Mouse (Mus musculus) retina, postnatal 7 days (tissue): ENCODE data around the gene Celsr1.
"Not testable (repeated sequence)": the region's sequence is repeated elsewhere in the genome, so short reads cannot be mapped to it uniquely, and the experiment has no call there.

Experiments used
- DNase-seq: peaks from one replicate; pipeline ENCODE4 v3.0.0-alpha.2; 2012; ENCODE audit warnings: low read depth, low spot score

The Celsr1 gene

DNA sequence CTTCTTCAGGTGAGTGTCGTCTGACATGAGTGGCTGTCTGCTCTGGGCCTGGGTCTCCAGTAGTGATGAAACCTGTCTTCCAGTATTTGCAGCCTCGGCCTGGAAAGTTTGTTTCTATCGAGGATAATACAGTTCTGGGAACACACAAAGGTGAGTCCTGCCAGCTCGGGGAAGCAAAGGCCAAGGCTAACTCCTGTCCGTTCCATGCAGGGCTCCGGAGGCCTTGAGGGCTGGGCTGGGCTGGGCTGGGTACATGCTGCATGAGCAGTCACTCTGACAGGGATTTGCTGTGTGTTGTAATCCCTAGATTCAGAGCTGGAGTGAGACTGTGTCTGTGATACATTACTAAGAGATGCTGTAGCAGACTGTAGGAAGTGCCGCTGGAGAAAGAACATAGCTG, 139.7 kb downstream of the Celsr1 start:
- DNase-seq: no peak

DNA sequence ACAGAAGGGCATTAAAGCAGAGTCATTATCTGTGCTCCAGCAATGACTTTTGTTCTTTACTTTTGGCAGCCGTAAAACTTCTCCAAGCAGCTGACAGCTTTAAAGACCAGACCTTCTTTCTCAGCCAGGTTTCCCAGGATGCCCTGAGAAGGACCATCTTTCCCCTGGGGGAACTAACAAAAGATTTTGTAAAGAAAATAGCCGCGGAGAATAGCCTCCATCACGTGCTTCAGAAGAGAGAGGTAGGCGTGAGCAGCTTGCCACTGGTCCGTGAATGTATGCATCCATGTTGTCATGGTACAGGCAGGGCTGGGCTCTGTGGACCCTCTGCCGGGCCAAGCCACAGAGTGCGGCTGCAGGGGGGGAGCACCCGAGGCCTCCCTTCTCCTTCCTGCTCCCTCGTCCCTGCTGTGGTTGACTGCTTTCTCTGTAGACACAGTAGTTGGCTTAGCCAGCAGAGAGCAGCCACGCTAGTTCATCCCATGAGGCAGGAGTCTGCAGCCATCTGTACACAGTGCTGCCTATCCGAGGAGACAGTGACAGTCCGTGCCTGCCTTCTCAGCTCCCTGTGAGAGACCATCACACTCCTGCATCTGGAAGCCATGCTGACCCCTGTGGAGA, 141.0 kb downstream of the Celsr1 start:
- no peak for DNase-seq

DNA sequence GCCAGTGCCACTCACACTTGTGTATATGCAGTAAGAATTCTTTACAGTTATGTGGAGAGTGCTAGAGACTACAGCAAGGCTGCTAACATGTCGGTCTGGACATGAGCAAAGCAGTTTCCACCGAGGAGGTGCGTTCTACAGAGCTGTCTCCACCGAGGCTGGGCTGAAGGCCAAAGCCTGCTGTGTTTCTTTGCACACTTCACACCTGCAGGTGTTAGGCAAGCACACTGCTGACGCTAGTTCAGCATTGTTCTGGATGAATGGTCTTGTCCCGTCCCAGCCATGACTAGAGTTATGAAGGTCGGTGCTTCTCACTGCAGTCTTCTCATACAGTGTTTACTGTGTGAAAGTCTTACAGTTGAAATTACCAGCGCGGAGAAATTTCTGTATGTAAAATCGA, 141.6 kb downstream of the Celsr1 start:
- no peak for DNase-seq

DNA sequence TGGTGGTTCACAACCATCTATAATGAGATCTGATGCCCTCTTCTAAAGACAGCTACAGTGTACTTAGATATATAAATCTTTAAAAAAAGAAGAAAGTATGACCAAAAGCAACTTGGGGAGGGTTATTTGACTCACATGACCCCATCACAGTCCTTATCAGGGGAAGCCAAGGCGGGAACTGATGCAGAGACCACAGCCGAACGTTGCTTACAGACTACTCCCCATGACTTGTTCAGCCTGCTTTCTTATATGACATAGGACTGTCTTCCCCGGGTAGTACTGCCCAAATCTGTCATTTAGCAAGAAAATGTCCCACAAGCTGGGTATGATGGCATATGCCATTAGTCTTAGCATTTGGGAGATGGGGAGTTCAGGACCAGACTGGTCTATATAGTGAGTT, 144.3 kb downstream of the Celsr1 start:
- no peak for DNase-seq

DNA sequence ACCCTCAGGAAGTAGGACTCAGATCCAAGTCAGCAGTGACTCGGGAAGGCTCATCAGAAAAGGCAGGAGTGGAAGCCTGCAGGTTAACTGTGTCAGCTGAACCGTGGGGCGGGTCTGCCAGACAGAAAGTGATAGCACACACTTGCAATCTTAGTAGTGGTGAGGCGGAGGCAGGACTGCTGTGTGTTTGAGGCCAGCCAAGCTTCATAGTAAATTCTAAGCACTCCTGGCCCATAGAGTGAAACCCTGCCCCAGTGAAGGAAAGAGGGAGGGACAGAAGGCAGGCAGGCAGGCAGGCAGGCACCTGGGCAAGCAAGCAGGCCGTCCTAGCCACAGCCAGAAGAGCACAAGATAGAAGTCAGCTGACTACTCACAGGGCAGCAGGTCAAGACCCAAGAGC, 148.0 kb downstream of the Celsr1 start:
- no peak for DNase-seq

DNA sequence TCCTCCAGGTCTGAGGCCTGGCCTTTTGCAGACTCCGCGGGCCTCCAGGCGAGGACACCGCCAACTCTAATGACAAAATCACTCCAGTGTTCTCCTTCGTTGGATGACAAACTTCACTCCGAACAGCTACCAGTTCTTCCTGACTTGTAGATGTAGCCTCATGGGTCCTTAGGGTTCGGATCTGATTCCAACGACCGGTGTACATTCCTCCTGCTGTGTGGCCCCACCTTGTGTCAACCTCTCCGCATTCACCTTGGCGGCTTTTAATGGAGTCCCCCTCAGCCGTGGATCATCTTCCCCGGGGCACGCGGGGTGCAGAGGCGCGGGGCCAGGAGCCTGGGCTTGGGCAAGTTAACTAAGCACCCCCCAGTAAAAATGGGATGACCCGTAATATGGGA, 154.1 kb downstream of the Celsr1 start:
- DNase-seq: no peak

DNA sequence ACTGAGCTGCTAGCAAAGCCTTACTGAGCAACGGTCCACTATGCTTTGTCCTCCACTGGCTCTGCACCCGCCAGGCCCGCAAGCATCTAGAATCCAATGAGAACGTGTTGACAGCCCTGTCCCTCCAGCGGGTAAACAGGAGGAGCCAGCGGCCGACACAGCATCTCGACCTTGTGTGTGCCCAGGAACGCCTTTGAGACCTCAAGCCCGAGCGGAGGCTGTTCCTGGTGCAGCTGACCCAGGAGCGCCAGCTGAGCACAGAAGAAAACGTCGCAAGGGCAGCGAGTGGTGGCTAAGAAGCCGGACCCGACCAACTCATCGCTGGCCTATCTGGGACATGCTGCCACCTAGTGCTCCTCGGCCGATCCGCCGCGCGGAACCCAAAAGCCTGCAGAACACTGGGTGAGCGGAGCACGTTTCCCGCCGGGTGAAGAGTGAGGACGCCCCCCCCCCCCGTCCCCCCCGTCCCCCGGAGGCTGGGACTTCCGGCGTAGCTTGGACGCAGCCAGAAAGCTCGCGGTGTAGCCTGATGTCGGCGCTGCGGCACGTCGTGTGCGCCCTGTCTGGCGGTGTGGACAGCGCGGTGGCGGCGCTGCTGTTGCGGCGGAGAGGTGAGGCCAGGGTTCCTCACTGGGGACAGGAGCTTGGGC, 154.6 kb downstream of the Celsr1 start, which contains the start of gene Trmu:
TSS of gene Trmu (plus strand) at position 465 of the 650 bp plus-strand sequence.
- DNase-seq: peak; percentile 90

DNA sequence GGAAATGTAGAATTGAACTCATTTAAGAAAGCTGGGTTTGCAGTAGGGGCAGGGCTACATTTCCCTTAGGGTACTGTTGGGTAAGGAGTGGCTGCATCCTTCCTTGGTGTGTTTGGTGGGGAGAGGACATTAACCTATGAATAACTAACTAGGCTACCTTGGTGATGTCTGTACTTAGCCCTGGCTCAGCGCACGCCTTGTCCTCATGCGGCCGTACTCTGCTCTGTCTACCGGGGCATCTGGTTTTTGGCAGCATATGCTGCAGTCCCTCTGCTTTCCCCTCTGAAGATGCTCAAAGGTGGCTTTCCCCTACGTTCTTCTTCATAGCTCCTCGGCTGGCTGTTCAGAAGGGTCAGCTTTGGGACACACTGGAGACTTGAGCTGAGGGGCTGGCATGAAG, 156.2 kb downstream of the Celsr1 start:
- DNase-seq: no peak

DNA sequence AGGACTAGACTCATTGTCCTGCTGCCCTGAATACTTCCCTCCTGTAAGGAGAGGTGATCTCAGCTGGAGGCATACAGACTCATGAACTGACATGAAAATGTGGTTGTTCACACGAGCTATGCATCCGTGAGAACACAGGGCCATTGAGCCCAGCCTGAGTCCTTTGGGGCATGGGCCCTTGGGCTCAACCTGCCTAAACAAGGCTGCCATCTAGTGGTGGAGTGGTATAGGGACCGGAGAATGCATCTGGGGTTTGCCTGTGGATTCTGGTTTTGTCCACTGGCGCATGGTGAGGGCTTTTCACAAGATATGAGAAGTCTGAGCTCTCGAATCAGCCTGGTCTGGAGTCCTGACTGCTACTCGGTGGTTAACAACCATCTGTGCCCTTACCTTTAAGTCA, 165.9 kb downstream of the Celsr1 start:
- DNase-seq: peak; percentile 72

DNA sequence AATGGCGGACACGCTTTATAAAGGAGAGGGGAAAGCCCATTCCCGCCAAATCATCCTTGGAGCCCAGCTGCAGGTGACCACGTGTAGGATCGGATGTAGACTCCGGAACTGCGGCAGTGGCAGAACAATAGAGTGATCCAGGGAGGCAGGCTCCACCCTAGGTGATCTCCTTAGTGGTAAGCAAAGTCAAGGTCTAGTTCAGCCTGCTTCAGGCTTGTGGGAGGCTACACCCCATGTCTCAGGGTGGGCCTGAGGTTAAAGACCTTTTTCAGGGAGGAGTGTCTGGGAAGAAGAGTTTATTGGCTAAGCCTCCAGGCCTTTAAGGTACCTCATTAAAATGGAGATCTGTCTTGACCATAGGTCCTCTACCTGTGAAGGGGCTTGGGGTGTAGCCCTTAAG, 167.7 kb downstream of the Celsr1 start:
- not testable (repeated sequence) for DNase-seq

DNA sequence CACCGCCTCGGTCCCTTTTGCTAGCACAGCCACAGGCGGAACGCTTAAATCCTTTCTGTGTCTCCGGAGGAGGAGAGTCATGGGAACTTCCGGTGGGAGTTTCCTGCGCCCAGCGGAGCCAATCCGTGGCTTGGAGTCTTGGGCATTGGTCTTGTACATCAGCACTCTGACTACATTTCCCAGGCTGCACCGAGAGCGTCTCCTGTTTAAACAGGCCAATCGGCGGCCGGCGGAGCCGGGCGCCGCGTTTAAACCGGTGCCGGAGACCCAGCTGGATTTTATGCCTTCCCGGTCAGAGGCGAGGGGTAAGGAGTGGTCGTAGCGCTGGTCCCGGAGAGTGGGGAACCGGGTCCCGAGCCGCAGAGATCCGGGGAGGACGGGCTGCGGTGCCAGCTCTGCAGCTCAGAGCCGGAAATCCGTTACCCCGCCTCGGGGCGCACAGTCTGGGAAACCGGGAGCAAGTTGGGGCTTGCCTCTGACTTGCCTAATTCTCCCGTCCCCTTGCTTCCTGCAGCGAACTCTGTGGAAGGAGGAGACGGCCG, 174.0 kb downstream of the Celsr1 start, which contains the start of gene Gtse1:
TSS of gene Gtse1 (plus strand) at position 256 of the 542 bp plus-strand sequence.
- DNase-seq: peak; percentile 92

DNA sequence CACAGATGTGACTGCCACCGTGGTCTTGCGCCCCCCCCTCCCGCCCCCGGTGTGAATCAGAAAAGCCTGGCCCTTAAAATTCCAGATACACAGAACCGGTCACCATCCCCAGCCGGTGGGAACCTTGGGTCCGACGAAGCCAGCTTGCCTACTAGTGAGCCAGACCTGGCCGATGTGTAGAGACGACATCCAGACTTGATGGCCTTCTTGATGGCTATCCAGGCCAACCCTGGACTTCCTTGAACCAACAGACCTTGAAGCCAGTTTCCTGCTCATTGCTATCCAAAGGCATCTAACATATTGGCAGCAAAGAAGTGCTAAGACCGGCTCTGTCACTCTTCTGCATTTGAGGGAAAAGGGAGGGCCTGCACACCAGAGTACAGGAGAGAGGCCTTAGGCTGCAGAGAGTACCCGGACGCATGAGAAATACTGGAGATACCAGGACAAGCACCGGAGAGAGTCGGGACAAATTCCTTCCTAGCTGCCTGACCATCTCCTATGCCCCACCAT, 174.5 kb downstream of the Celsr1 start:
- DNase-seq: no peak

DNA sequence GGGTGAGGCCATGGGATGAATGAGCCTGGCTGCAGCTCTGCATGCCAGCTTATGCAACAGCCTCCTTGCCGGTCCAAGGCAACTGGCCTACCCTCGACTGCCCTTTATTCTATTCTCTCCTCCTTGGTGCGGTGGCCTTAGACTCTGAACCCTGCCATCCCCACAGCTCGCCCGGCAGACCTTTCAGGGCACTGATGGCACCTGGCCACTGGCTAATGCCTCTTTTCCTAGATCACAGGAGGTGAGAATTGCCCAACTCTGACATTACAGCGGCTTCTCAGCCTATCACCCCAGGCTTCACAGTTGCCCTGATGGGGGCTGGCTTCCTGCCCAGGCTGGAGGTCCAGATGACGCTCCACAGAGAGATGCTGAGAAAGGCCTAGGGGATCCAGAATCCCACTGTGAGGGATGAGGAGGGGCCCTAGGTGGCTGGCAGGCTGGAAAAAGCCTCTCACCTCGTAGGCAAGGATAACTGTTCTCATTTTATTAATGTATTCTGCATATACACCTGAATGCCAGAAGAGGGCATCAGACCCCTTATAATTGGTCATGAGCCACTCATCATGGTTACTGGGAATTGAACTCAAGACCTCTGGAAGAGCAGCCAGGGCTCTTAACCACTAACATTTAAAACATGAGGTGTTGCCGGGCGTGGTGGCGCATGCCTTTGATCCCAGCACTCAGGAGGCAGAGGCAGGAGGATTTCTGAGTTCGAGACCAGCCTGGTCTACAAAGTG, 181.8 kb downstream of the Celsr1 start:
- DNase-seq: no peak
